Mouse (Mus musculus) G1E-ER4 (cell line): Measurements from ENCODE around the gene Cfl1. TPM values are rescaled to one million over a fixed set of nuclear protein-coding genes. Genes with fewer than 3 reads are reported as not detected.

ENCODE experiments used
- GATA1 ChIP-seq: IDR thresholded peaks from one replicate; pipeline ENCODE4 v1.8.0; 2012; ENCODE audit warnings: low read length, inconsistent platforms
- polyA plus RNA-seq: library from polyadenylated mRNA; stranded (reverse); fragments of >175 nt; gene quantifications from 2 replicates; pipeline ENCODE4 v1.2.3, GENCODE M21; 2012

Cfl1 gene
- polyA plus RNA-seq, 1 experiment: 1,191 TPM

GRCm38 (mm10) chr19:5480016-5480415 is 10.2 kb upstream of the Cfl1 start:
- no peak for TF ChIP-seq GATA1

DNA sequence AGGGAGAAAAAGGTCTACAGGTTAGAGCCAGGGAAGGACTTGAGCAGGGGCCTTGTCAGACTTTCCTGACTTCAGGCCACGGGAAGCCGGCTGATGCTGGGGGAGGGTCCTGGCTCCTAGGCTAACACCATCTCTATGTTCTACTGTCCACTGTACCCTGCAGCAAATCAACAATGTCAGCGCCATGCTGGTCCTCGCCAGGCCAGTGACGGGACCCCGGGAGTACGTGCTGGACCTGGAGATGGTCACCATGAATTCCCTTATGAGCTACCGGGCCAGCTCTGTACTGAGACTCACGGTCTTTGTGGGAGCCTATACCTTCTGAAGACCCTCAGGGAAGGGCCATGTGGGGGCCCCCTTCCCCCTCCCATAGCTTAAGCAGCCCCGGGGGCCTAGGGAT is 8.9 kb upstream of the Cfl1 start:
- TF ChIP-seq GATA1: no peak

DNA sequence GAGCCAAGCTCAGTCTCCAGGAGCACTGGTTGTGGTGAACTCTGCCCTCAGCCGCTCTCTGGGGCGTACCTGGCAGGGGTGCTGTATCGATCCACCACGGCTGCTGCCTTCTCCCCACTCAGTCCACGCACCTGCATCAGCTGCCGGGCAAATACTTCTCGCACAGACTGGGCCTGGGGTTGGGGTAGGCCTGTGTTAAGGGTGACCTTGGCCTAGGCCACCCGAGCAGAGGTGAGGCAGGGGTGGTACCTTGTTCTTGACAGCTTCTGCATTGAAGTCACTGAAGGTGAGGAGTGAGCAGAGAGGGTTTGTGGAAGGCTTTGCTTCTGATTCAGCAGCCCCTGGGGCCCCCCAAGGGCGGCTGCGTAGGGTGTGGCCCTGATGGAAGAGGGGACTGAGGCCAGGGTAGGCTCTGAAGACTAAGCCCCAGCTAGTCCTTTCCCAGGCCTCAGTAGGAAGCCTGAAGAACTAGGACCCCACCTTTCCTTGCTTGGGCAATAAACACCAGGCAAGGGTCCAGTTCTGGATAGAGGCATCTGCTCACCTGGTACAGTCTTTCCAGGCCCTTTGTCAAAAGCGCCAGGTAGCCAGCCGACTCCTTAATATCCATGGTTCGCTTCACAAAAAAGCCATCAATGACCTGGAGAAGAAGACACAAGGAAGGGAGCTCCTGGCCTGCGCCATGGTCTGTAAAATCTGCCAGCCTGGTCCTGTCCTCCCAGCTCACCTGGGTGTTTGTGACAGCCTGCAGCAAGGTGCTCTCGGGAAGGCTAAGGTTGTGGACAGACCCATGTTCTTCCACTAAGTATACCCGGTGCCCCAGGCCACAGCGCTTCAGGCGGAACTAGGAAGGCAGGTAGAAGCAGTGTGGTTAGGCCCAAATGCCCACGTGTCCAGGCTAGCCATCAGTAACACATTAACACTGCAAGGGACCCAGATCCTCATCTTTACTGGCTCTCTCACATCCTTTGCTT is 6.6 kb upstream of the Cfl1 start:
- no peak for TF ChIP-seq GATA1

GRCm38 (mm10) chr19:5484496-5484895 is 5.8 kb upstream of the Cfl1 start:
- no peak for TF ChIP-seq GATA1

- no peak for TF ChIP-seq GATA1
Observed at GRCm38 (mm10) chr19:5485371-5485770, 4.9 kb upstream of the Cfl1 start.

- no peak for TF ChIP-seq GATA1
Observed at GRCm38 (mm10) chr19:5485821-5486220, 4.4 kb upstream of the Cfl1 start.

GRCm38 (mm10) chr19:5486286-5486685 is 4.0 kb upstream of the Cfl1 start:
- no peak for TF ChIP-seq GATA1

- TF ChIP-seq GATA1: no peak
Observed at GRCm38 (mm10) chr19:5486771-5487170, 3.5 kb upstream of the Cfl1 start.

- TF ChIP-seq GATA1: no peak
Observed at GRCm38 (mm10) chr19:5487768-5488550, 2.3 kb upstream of the Cfl1 start, which contains the start of gene Mus81. Gene Mus81 (minus strand): TSS chr19:5488402.

- no peak for TF ChIP-seq GATA1
Observed at GRCm38 (mm10) chr19:5488878-5489571, 1.2 kb upstream of the Cfl1 start.

DNA sequence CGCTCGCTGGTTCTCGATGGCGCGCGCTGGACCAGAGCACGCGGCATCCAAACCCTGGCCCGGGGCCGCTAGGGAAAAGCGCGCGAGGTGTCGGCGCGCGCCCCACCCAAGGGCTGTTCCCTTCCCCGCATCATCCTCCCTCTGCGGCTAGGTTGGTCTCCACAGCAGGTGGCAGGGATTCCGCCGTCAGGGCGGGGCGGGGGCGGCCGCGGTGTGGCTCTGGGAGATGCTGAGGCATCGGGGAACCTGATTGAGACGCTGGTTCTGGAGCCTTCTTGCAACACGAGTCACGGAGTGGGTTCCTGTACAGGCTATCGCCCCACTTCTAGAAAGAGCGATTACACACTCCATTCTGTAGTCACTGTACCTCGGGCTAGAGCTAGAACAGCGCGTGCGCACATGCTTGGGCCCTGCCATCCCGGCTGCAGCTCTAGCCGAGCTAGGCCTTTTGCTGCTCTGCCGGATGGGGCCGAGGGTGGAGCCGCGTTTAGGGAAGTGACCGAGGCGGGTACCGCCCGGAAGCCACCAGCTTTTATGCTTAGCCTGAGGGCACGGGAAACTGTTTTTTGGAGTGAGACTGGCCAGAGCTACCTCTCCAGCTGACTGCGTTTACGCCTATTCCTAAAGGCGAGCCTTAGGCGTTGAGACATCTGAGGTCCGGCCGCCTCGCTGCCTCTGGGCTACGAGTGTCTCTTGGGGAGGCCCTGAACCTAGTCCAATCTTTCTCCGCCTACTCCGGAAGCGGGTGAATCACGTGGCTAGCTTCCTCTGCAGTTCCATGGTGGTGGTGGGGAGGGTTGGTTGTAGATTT is 848 bp downstream of the Cfl1 start:
- TF ChIP-seq GATA1: no peak

GRCm38 (mm10) chr19:5492641-5493040 is 2.4 kb downstream of the Cfl1 start:
- TF ChIP-seq GATA1: no peak

DNA sequence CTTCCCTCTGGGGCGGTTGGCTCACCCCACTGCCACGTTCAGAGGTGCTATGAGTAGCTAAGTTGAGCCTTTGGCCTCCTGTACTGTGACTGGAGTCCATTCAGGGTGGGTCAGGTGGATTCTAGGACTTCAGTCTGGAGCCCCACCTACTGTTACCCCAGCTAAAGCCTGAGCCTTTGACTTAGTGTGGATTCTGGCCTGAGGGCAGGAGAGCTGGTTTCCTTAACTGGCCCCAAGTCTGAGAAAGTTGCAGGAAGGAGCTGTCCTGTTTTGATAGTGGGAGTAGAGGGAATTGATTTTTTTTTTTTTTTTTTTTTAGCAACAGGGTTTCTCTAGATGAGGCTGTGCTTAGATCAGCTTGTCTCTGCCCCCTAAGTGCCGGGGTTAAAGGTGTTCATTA is 4.1 kb downstream of the Cfl1 start:
- TF ChIP-seq GATA1: no peak

DNA sequence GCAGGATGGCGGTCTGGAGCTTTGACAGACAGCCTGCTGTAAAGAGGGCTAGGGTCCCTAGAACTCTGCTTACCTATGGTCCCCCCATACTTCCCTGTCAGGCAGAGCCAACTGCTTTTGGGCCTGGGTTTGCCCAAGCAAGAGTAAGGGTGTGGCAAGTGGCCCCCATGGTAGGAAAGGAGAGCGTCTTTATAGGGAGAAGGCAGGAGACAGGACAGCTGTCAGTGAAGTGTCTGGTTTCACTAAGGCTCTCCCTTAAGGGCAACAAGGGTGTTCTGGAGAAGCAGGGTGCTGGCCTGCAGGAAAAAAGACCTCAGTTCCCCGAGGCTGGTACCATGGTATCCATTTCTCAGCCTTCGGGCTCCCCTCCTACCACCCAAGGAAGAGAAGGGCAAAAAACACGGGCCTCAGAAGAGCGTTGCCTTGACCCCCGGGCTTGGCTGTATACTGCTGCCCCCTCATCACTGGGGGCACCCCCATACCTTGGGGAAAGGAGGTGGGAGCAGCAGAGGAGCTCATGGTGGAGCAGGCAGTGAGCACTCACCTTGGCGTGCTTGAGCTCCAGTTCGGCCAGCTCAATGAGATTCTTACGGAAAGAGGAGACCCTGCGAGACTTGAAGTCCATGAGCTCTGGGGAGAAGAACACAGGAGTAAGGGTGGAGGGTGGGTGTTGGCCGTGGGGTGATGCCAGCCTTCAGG is 5.2 kb downstream of the Cfl1 start:
- no peak for TF ChIP-seq GATA1
